Mouse (Mus musculus) lung, postnatal 10 days (tissue): Measurements from ENCODE around the gene Nrxn2.

Source experiments
- DNase-seq: peaks from one replicate; pipeline ENCODE4 v3.0.0; 2021

The Nrxn2 gene

GRCm38 (mm10) chr19:6416894-6417761 is 1.4 kb upstream of the Nrxn2 start:
- no peak for DNase-seq

DNA sequence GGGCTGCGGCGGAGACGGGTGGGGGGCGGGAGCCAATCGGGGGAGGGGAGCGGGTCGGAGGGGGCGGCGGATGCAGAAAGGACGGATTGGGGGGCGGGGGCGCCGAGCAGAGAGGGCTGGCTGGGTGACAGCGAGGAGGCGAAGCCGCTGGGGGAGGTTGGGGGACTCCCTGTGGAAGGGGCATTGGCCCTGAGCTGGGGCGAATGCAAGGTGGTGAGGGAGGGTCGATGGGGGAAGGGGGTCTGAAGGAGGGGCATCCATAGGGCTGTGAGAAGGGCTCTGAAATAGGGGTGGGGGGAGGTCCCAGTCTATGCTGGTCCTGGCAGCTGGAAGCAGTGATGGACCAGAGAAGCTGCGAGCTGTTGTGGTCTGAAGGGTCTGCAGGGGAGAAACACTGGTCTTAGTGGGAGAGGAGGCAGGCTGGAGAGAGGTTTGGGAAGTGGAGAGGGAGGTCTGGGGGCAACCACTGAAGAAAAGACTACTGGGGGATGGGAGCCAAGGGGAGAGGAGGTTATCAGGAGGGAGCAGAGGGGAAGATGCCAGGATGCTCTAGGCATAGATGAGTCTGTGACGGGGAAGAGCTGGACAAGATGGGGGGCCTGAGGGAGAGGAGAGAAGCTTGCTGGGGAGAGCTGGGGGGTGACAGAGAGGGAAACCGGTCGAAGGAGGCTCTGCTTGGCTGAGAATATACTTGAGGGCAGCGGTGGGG is 607 bp downstream of the Nrxn2 start:
- DNase-seq = no peak

- no peak for DNase-seq
Observed at GRCm38 (mm10) chr19:6419805-6420310, 1.3 kb downstream of the Nrxn2 start.

GRCm38 (mm10) chr19:6420481-6421210 is 2.1 kb downstream of the Nrxn2 start:
- no peak for DNase-seq

DNA sequence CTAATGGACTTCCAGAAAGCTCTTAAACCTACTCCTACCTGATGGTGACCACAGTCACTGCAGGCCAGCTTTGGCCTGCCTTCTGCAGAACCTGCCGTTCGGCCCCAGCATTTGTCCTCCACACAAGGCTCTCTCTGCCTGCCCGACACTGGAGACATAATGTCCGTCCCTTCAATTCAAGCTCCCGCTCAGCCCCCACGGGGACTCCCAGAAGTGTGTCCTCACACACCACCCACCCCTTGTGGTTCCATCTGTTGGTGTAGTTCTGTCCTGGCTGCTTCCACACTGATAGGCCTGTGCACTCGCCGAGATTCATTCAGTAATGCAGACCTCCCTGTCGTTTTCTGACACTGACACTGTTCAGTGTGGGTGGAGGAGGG is 2.7 kb downstream of the Nrxn2 start:
- DNase-seq = no peak

GRCm38 (mm10) chr19:6422014-6422413 is 3.5 kb downstream of the Nrxn2 start:
- no peak for DNase-seq

DNA sequence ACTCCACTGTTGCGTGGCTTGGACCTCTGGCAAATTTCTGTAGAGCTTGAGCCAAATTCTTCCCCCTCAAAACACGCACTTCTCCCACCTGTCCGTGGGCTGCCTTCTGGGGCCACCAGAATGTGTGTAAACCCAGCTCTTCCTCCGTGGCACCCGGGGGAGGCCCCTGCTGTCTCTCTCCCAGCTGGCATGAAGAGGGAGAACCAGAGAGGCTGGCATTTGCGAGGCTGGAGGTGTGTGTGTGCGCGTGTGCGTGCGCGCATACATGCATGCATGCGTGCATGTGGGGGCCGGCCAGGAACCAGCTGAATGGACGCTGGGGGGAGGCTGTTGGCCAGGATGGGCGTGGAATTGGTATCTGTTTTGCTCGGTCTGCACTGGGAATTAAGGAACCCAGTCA is 4.7 kb downstream of the Nrxn2 start:
- DNase-seq = no peak

- no peak for DNase-seq
Observed at GRCm38 (mm10) chr19:6424137-6424881, 5.8 kb downstream of the Nrxn2 start.

GRCm38 (mm10) chr19:6425595-6425994 is 7.1 kb downstream of the Nrxn2 start:
- DNase-seq = no peak

DNA sequence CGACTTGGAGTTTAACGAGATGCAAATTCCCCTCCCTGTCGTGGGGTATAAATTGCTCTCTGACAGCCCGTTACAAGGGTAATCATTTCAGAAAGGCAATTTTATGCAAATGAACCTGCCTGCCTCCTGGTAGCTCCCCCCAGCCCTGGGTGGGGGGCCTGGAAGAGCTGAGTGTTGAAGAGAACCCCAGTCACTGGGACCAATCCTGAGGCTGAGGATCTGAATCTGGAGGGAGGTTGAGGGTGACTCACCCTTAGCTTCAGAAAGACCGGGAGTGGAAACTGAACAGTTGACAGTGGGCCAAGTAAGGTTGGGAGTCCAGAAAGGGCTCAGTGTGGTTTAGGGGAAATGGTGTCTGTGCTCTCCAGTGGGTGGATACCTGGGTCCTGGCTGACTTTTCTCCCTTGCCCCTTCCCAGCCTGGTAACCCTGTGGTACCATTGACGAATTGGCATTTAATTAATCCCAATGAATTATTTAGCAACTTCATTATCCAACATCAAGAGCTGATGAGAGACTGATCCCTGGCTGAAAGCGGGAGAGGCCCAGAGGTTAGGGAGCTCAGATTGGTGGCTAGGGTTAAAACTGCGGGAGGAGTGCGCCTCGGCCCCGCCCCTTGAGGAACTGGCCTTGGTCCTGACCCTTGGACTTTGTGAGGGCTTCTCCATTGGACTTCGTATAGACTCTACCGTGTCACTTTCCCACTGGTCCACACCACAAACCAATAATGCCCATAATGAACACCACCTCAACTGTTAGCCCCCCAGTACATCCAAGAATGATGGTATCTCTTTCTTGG is 8.4 kb downstream of the Nrxn2 start:
- DNase-seq = peak; percentile 70

GRCm38 (mm10) chr19:6427653-6428434 is 9.3 kb downstream of the Nrxn2 start:
- peak; percentile 43 for DNase-seq

DNA sequence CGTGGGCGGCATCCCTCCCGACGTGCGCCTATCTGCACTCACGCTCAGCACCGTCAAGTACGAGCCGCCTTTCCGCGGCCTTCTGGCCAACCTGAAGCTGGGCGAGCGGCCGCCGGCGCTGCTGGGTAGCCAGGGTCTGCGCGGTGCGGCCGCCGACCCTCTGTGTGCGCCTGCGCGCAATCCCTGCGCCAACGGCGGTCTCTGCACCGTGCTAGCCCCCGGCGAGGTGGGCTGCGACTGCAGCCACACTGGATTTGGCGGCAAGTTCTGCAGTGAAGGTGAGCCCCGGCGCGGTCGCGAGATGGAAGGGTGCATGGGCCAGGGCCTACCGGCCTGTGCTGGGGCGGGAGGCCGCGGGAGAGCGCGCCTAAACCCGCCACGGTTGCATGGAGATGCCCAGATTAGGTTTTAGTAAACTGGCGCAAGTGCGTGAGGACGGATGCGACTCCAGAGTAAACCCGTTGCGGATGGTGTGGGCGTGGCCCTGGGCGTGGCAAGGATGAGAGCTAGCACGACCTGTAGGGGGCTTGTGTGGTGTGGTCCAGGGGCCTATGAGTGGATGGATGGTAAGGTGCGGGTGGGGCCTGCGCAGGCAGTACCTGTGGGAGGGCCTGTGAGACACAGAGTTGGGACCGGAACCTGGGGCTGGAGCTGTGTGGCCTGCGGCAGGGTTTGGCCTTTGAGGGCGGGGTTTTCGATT is 10.1 kb downstream of the Nrxn2 start:
- no peak for DNase-seq

DNA sequence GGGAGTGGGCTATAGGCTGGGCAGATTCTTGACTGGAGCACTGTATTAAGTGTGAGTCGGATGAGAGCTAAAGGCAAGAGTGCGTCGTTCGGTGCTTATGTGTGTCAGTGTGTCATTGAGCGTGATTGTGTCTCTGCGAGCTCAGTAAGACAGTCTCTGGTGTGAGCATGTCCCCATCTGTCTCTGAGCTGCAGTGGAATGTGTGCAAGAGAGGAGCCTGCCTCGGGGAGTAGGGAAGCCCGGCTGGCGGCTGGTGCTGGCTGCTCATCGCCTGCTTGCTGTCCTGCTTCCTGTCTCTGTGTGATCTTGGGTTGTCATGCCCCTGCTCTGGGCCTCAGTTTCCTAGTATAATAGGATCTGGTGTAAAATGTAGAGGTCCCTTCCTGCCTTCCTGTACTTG is 24.5 kb downstream of the Nrxn2 start:
- DNase-seq = no peak

- no peak for DNase-seq
Observed at GRCm38 (mm10) chr19:6445761-6446423, 27.4 kb downstream of the Nrxn2 start.

DNA sequence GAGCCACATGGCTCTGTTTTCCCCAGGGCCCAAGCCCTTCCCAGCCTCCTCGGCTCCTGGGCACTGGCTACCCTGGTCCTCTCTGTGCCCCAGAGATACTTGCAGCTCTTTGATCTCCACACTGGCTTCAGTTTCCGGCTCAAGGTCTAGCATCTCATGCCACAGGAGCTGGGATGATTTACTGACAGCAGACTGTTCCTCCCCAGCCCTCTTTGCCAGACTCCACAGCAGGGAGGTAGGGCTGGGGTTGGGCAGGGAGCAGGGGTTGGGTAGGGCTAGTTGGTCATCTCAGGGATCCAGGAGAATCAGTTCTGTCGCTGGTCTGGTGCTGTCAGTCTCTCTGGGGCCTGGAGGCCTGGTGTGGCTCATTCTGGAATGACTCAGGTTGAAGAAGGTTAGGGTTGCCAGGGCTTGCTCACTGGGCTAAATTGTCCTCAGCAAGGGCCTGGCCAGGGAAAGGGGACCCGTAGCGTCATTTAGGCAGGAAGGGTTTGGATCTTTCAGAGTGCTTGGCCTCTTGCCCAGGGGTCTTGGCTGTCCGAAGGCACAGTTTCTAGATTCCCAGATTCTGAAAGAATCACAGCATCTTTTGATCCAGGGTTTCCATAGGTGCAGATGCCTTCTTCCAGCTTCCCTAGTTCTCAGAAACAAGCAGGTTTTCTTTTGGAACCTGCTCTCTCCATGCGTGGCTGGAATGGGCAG is 28.4 kb downstream of the Nrxn2 start:
- no peak for DNase-seq

DNA sequence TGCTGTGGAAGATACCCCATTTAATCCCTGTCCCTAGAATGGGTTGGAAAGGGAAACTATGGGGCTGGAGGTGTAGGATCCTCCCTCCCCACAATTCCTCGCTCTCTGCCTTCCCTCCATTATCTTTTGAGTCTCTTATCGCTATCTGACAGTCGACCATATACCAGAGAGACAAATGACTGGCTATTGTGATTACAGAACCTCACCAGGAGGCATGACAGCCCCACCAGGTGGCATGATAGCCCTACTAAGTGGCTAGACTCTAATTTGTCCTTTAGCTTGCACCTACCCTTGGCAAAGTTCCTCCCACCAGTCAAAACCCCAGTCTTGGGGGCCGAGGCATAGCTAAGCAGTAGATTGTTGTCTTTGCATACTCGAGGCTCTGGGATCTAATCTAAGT is 30.2 kb downstream of the Nrxn2 start:
- no peak for DNase-seq

DNA sequence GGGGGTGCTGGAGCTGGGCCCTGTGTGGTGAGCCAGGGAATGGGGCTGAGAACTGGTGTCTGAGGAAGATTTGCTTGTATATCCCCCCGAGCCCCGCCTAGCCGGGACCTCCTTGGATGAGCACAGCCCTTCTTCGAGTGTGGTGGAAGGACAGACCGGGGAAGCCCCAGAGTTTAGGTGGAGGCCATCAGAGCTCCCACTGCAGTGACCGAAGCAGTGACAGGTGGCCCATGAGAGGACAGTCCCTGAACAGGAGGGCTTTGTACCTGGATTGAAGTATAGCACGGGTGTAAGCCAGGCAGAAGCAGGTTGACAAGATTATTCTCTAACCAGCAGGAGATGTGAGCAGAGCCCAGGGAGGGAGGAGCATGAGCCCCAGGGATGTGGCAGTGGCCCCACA is 31.3 kb downstream of the Nrxn2 start:
- no peak for DNase-seq

GRCm38 (mm10) chr19:6452030-6452494 is 33.5 kb downstream of the Nrxn2 start:
- peak; percentile 91 for DNase-seq
